9 mouse cellular contexts compared by ENCODE assay signal in genomic region chr3:87000676-87001075, GRCm38 (mm10). TPM values are rescaled to one million over a fixed set of nuclear protein-coding genes. Genes with fewer than 3 reads are reported as not detected.
A peak's percentile ranks its signal among the peaks of the same experiment; 100 is the strongest.
DNase-seq lines count a peak whose midpoint lies in the region.
"Had no signal": no experiment of that assay in that cellular context is flagged by ENCODE, and none has a peak within 500 bp of the region (broad histone marks: within the 10 kb centered on the region; RNA-seq: fewer than 3 reads in every experiment).

No protein-coding gene starts in this region.

- H3K4me3 ChIP-seq in brown adipose tissue, adult 24 weeks (ENCODE audit: insufficient read depth, low read depth, low read length), result no peak overlapping the region
- H3K4me3 ChIP-seq: megakaryocyte, embryonic 14.5 days had no signal

- peak; percentile 3 for DNase-seq in kidney, postnatal 14 days
- DNase-seq in kidney, adult 18-20 months, result no peak
- peak; percentile 29 for DNase-seq in NIH3T3 (ENCODE audit: low read depth)
- DNase-seq in lung, postnatal 10 days, result peak; percentile 49
- no peak for DNase-seq in right cerebral cortex, postnatal 10 days (ENCODE audit: low spot score in 2 of 2)
- DNase-seq in layer of hippocampus, adult 9-10 months (ENCODE audit: low spot score), result no peak

- peak overlapping the region; percentile 85 for H3K27ac ChIP-seq in brown adipose tissue, adult 24 weeks (replicated peaks; ENCODE audit: low read depth, low read length)

- peaks cover 5% of the 10 kb centered on the region; the same call in 1 of the 2 replicates for H3K4me1 ChIP-seq in brown adipose tissue, adult 24 weeks (ENCODE audit: control insufficient read depth, insufficient read depth, insufficient read length, low read length)

RNA-seq across cellular contexts. Expression of gene Cd1d1, which starts 1.4 kb away (rescaled TPM):
- 87.5 and 141 TPM in 2 replicates for polyA plus RNA-seq in brown adipose tissue, adult 24 weeks (2012; ENCODE audit: insufficient read depth, insufficient read length, missing spikeins)
- polyA plus RNA-seq: G1E had no signal

Comparison
In these comparisons a context has a peak if more than half of its experiments do, and no peak if none do; other contexts are left out.
1. DNase-seq: peak in kidney, postnatal 14 days (single experiment), NIH3T3 (single experiment) and lung, postnatal 10 days (single experiment); none in kidney, adult 18-20 months (single experiment), right cerebral cortex, postnatal 10 days (0 of 2) and layer of hippocampus, adult 9-10 months (single experiment).